Mouse (Mus musculus) cerebellum, postnatal 36 days (tissue): ENCODE measurements around the gene Dmrt2.

Source experiments
- DNase-seq, 2 experiments: peaks; one replicate each; pipeline ENCODE4 v3.0.0; 2021 to 2022; ENCODE audit warnings: mixed read lengths in 2 of 2

Gene Dmrt2

DNA sequence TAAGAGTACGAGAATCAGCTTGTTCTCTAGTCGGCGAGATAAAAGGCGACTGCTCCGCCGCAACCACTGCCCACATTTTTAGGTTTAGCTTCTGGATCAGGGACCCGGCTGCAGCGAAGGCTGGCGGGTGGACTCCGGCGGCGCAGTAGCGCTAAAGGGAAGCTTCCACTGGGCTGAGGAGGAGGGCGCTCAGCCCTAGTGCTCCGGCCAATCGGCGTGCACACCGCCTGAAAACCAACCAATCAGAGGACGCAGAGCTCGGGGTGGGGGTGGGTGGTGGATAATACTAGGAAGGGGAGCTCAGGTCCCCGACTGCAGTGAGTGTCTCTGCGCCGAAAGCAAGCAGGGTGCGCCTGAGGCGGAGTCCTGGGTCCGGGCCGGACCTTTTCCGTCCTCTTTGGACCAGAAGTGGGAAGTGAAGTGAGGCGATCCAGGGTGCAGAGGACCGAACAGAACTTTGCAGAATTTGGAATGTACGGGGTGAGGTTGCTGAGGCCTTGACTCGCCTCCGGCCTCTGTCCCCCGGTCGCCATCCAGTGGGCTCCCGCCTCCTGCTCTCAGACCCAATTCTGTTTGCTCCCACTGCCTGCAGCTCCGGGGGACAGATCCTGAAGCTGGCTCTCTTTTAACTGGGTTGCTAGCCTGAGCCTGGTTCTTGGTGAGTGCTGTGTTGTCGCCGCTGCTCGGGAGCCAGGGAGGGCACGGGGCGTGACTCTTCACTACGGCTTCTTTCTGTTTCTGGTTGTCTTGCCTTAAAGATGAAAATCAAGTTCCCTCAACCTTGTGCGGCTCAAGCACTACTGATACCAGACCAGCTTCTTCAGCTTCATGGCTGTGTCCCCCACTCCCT is at the start of gene Dmrt2:
Gene Dmrt2, plus strand, starts transcription at position 311 of the 850 bp plus-strand sequence.
- peak; percentile 48 to 50 for DNase-seq

DNA sequence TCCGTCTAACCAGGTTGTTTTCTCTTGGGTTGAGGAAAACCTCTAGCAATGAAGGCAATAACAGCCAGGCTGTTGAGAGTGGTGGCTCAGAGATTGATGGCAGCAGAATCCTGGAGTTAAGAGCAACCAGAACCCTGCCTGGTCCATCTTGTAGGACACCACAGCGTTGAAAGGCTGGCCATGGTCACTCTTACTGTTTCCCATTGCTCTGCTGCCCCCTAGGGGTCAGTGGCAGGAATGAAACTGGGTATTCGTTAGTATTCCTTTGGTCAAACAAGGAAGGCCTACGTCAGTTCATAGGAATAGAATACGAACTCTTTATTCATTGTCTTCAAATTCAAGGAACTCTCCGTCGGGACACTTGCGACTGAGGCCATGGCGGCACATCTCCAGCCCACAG is 43.7 kb upstream of the Dmrt2 start:
- peak; percentile 67 to 71 for DNase-seq

DNA sequence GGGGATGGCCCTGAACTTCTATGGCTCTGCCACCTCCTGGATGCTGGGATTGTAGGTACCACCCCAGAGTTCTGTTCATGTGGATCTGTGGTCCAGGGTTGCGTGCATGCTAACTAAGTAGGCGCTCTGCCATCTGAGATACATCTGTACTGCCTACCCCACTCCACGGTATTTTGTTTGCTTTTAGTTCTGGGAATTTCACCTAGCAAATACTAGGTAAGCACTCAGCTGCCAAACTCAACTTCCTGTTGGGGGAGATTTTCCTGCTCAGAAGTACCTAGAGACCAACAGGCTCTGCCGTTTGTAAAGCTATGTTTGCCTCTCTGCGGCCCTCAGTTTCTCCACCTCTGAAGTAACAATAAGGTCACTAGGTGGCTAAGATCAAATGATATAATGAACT is 37.1 kb upstream of the Dmrt2 start:
- no peak for DNase-seq

GRCm38 (mm10) chr19:25635622-25636244 is 36.5 kb upstream of the Dmrt2 start:
- peak; percentile 53 to 65 for DNase-seq

DNA sequence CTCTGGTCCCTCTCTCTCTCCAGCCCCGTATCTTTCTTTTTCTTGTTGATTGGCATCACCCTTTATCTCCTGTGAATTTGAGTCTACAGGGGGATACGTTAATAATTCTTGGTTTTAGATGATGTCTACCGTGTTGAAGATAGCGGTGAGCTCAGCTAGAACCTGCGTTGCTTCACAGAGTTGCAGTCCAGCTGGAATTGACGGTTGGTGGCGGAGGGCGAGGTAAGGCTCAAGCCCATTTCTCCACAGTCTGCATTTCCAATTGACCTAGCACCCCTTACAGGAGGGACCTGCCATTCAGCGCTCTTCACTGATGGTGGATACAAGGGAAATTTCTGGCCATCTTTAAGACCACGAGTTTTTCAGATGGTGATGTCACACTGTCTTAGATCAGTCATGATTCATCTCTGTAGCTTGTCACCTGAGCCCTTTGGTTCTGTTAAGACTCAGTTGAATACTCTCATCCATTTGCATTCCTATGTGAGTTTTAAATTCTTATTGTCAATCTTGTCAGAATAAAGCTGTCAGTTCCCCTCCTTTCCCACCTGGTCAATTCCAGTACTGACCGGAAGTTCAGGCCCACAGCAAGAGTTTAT is 33.3 kb upstream of the Dmrt2 start:
- no peak for DNase-seq

GRCm38 (mm10) chr19:25641786-25642185 is 30.4 kb upstream of the Dmrt2 start:
- DNase-seq = no peak

DNA sequence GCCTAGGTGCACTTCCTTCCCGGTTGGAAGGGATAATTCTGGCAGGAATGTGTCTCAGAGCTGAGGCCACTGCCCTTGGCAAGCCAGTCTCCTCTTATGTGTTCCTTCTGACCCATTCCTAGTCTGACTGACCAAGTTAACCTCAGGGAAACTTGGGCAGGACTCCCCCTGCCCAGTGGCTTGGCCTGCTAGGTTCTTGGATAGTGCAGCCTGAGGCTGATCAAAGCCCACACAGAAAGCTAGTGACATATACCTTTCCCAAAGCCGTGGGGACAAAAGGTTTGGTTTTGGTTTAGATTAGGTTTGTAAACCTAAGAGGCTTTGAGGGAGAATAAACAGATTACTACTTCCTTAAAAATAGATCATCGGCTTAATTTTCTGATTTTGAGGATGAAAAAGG is 25.1 kb upstream of the Dmrt2 start:
- no peak for DNase-seq

GRCm38 (mm10) chr19:25648701-25649100 is 23.5 kb upstream of the Dmrt2 start:
- DNase-seq = no peak

- no peak for DNase-seq
Observed at GRCm38 (mm10) chr19:25650474-25650873, 21.7 kb upstream of the Dmrt2 start.

- DNase-seq = no peak
Observed at GRCm38 (mm10) chr19:25652560-25652959, 19.7 kb upstream of the Dmrt2 start.

GRCm38 (mm10) chr19:25654034-25654749 is 18.0 kb upstream of the Dmrt2 start:
- no peak for DNase-seq

- DNase-seq = no peak
Observed at GRCm38 (mm10) chr19:25665486-25666339, 6.5 kb upstream of the Dmrt2 start.

DNA sequence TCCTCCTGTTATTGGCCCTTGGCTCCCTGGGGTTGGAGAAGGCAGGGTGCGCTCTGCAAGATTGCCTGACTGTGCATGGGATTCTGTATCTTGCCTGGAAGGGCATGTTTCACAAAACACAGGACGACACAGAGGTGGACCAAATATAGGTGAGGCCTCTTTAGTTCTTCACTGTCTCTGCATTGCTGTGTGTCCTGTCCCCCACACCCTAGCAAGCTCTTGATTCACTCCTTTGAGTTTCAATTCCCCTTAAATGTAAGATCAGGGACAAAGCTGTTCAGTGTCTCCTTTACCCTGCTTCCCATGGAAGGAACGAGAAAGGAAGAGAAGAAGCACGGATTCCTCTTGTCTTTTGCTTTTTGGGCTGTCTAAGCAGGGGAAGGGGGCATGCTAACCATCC is 4.4 kb upstream of the Dmrt2 start:
- no peak for DNase-seq

DNA sequence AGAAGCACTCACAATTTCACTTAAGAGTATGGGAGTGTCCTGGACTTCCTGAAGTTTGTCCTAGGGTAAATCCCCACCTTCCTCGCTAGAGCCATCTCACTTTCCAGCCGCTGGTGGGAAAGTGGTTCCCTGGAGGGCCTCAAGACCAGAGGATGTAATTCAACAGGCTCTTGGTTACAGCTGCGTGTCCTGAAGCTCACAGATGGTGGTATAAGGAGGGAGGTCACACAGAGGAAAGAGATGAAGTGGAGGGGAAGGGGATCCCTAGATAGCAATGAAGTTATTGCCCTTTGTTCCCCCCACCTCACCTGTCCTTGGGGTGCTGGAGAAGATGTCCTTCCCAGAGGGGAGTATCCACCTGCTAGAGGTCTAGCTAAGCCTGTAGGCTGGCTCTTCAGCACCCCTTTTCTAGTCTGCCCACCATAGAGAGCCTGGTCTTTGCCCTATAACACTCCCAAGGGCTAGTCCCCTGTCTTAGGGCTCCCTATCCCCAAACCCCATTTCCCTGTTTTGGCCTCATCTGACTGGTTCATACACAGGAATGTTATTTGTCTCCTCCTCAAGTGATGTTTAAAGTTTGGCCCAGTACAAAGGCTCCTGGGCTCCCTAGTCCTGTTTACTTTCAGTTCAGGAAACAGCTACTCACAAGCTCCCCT is 2.5 kb upstream of the Dmrt2 start:
- DNase-seq = no peak

DNA sequence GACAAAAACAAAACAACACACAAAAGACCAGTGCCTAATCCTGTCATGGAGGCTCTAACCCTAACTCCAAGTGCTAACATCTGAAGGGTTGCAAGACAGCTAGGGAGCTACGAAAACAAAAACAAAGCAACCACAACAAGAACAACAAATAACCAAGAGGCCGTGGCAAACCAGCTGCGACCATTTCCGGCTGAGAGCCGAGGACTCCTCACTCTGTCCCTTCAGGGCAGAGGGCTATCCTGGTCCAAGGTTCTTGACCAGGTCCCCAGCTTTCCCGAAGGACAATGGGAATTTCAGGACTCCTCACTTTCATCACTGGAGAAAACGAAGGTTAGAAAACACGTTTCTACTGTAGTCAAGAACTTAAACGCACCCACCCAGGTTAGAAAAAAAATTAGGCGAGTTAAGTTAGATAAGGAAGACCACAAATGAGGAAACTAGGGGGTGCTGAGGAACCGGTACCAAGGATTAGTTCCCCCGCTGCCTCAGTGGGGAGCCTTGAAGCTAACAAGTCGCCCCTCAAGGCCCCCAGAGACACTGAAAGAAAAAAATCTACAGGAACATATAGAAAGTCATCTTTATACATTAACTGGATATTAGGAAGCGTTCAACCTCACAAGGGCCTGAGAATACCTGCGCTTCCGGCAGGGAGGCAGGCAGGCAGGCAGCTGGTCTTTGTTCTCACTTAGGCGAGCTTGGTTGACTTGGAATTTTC is 1.5 kb upstream of the Dmrt2 start:
- no peak for DNase-seq

DNA sequence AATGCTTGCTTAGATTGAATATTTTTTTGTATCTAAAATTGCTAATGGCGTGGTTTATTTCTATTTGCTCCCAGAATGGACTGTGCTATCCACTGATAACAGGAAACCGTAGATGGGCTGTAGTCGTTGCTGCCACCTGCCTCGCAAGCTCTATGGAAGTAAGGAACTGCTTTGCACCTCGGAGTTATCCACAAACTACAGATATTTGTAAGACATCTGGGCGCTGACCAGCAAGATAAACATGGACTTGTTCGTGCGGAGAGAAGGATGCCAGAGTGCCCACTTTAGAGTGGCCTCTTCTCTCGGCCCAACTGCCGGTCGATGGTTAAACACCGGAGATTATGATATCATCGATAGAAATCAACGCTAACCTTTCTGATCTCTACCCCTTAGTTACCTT is 530 bp upstream of the Dmrt2 start:
- no peak for DNase-seq

GRCm38 (mm10) chr19:25673224-25674055 is 1.2 kb downstream of the Dmrt2 start:
- DNase-seq = peak; percentile 5 to 9

- no peak for DNase-seq
Observed at GRCm38 (mm10) chr19:25674056-25674420, 1.8 kb downstream of the Dmrt2 start.

GRCm38 (mm10) chr19:25674744-25675143 is 2.5 kb downstream of the Dmrt2 start:
- no peak for DNase-seq

DNA sequence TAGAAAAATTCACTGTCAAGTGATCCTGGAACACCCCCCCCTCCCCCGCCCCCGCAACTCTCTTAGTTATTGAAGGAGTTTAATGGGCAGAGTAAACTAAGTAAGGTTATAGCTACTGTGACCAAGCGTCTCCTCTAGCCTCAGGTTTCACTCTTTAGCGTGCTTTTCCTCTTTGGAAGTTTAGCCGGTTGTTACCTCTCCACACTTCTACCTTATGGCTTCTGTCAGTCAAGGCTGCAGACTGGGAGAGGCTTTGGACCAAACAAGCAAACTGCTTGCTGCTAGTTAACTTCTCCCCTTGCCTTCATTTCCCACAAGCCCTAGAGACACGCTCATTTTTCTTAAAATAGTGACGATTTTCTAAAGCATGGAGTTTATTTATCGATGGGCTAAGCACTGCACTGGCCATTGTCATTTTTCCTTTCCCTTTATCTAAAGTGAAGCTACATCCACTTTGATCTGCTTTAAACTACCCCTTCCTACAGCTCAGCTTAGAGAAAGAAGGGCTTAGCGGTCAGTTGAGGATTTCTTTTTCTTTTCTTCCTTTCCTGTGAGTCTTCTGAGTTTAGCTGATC is 3.7 kb downstream of the Dmrt2 start:
- no peak for DNase-seq
